Mouse (Mus musculus) small intestine, adult 2 months (tissue): ENCODE measurements at regions not wholly inside any gene's neighbourhood (a gene's known extent, or its start where the extent isn't known, plus 50 kb on each side); places are given as distances from the start of the nearest gene placed in this dataset.

Experiments
- H3K27ac ChIP-seq: fragments of 200-500 bp; 2 replicates; pipeline ENCODE4 v1.5.1; 2012; ENCODE audit warnings: low read depth, low read length, control low read depth, inconsistent platforms; ENCODE audit not compliant: insufficient read depth
- H3K27me3 ChIP-seq: fragments of 200-500 bp; 2 replicates; pipeline ENCODE4 v1.6.1; 2012; ENCODE audit warnings: mild to moderate bottlenecking, moderate library complexity, low read length, inconsistent platforms; ENCODE audit not compliant: control insufficient read depth, insufficient read depth
- H3K36me3 ChIP-seq: fragments of 200-500 bp; 2 replicates; pipeline ENCODE4 v1.6.1; 2012; ENCODE audit warnings: mild to moderate bottlenecking, low read length, control low read depth, inconsistent platforms; ENCODE audit not compliant: control insufficient read depth, insufficient read depth
- H3K4me1 ChIP-seq: fragments of 200-500 bp; 2 replicates; pipeline ENCODE4 v1.6.1; 2012; ENCODE audit warnings: low read length, inconsistent platforms, mixed read lengths; ENCODE audit not compliant: control insufficient read depth, insufficient read depth, insufficient read length
- H3K4me3 ChIP-seq: fragments of 200-500 bp; 2 replicates; pipeline ENCODE4 v1.5.1; 2012; ENCODE audit warnings: low read depth, mild to moderate bottlenecking, control low read depth, inconsistent platforms, low read length, moderate library complexity
- CTCF ChIP-seq: fragments of 200-500 bp; IDR thresholded peaks from 2 replicates; pipeline ENCODE4 v1.5.1; 2012; ENCODE audit warnings: low read depth, mild to moderate bottlenecking, control low read depth, inconsistent platforms, low read length, moderate library complexity, mixed read lengths; ENCODE audit not compliant: insufficient replicate concordance, insufficient read length; ENCODE audit errors: extremely low read depth
- WGBS: fragments of 180-500 bp; shearing (Covaris S2); methylation state at CpG from one replicate; pipeline ENCODE4 v1.1.7; 2018; 5-methylcytosine and 5-hydroxymethylcytosine counted together

DNA sequence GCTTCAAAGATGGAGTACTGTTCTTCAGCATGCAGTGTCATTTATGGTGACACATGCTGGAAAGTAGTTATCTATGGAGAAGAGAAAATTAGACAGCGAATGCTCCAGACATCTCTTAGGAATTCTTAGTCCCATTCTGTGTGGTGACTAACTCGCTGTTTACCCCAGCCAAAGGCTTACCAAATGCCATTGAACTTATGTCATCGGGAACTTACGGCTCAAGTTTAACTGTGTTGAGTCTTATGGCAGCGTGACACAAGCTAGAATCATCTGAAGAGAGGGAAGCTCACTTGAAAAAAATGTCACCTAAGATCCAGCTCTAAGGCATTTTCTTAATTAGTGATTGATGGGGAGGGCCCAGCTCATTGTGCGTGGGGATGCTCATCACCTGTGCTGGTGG is 138.7 kb downstream of the Pja2 start:
- Histone ChIP-seq H3K27ac (no peak overlapping the region), H3K36me3 (no peaks in the 10 kb centered on the region), H3K27me3 (no peaks in the 10 kb centered on the region), H3K4me1 (no peaks in the 10 kb centered on the region), H3K4me3 (no peak overlapping the region)
- no peak for TF ChIP-seq CTCF
- WGBS: 80% methylated on average over 6 of the region's 6 CpGs
